Mouse (Mus musculus): Measurements from ENCODE around the gene Tespa1.

DNA sequence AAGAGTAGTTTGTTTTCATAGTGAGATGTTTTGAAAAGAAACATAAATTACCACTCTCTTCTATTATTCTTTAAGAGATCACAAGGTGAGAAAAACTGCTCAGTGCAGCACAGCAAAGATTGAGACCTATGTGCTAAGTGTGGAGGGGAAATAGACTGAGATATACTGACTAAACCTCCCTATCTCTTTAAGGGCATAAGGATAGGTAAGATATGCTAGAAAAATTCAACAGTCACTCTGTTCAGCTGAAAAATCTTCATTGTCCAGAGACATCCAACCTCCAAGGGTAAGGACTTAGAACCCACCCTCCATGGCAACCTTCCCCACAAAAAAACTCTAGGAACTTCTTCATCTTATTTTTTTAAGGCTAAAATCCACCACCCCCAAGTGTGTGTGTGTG, 42.1 kb downstream of the Tespa1 start:
- TF ChIP-seq CTCF (IDR thresholded peaks at IDR 0.05) (no peak), POLR2A (IDR thresholded peaks at IDR 0.05; ENCODE audit: insufficient read depth, low read depth, low read length) (no peak), EP300 (IDR thresholded peaks at IDR 0.05; ENCODE audit: insufficient read depth, low read depth, low read length) (no peak)
